Mouse (Mus musculus): Measurements from ENCODE around the gene Irx4. TPM values are rescaled to one million over a fixed set of nuclear protein-coding genes. Genes with fewer than 3 reads are reported as not detected.

Irx4 gene
- total RNA-seq, 1 experiment: 0.58 TPM

DNA sequence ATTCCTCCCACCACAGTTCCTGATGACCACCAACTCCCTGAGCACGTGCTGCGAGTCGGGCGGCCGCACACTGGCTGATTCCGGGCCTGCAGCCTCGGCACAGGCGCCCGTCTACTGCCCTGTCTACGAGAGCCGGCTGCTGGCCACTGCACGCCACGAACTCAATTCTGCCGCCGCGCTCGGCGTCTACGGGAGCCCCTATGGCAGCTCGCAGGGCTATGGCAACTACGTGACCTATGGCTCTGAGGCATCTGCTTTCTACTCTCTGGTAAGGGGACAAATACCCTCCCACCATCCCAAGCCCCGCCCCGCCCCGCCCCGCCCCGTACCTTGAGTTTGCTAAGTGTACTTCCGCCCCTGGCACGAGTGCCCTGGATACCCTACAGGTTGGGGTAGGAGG lies 5.2 kb downstream of the Irx4 start:
- Histone ChIP-seq H3K27ac (ENCODE audit: insufficient read depth, low read depth, low read length, poor library complexity, severe bottlenecking) (no peak overlapping the region), H3K9ac (ENCODE audit: insufficient read depth, low read depth, low read length, poor library complexity, severe bottlenecking) (no peak overlapping the region), H3K9me3 (ENCODE audit: control insufficient read depth, insufficient read depth, low read depth, low read length) (no peaks in the 10 kb centered on the region), H3K36me3 (ENCODE audit: control insufficient read depth, insufficient read depth, low read length, poor library complexity, severe bottlenecking) (no peaks in the 10 kb centered on the region), H3K4me1 (ENCODE audit: control insufficient read depth in 2 of 2, insufficient read depth in 2 of 2, low read length in 2 of 2, poor library complexity in 1 of 2) (peaks cover 0 to 2% of the 10 kb centered on the region in 2 experiments; a peak in 1 of 4 replicates), H3K4me3 (ENCODE audit: insufficient read depth in 1 of 2, low read depth in 1 of 2, low read length in 2 of 2, poor library complexity in 1 of 2, severe bottlenecking in 1 of 2) (peak overlapping the region; percentile 8 to 16; a peak in 2 of 4 replicates)
- TF ChIP-seq ZC3H11A (IDR thresholded peaks at IDR 0.05; ENCODE audit: borderline replicate concordance, low read depth, low read length): no peak
- TF ChIP-seq ZNF384 (IDR thresholded peaks at IDR 0.05; ENCODE audit: low read depth, low read length): no peak
- no peak for TF ChIP-seq CHD2 (IDR thresholded peaks at IDR 0.05; ENCODE audit: low read depth, low read length)
- TF ChIP-seq HCFC1 (IDR thresholded peaks at IDR 0.05; ENCODE audit: borderline replicate concordance, insufficient read depth, low read length): no peak
- no peak for TF ChIP-seq MAFK (IDR thresholded peaks at IDR 0.05; ENCODE audit: insufficient read depth, low read depth, low read length)
- no peak for DNase-seq (ENCODE audit: low read depth, low spot score)
- in situ Hi-C loops (cut with MboI; ENCODE audit: low sequenced_read_pairs in 2 of 2, unreplicated experiment in 2 of 2): loop anchor here (10.0 to 25.0 kb wide), 2 partner anchors 1301 to 1303 kb away; partner anchors contain the start of gene Irx1 (in 2 of the 2)

GRCm38 (mm10) chr13:73267551-73267950 lies 7.3 kb downstream of the Irx4 start:
- TF ChIP-seq ZNF384 (IDR thresholded peaks at IDR 0.05; ENCODE audit: low read depth, low read length) (no peak), CHD2 (IDR thresholded peaks at IDR 0.05; ENCODE audit: low read depth, low read length) (no peak), MAFK (IDR thresholded peaks at IDR 0.05; ENCODE audit: insufficient read depth, low read depth, low read length) (no peak), ZC3H11A (IDR thresholded peaks at IDR 0.05; ENCODE audit: borderline replicate concordance, low read depth, low read length) (no peak), HCFC1 (IDR thresholded peaks at IDR 0.05; ENCODE audit: borderline replicate concordance, insufficient read depth, low read length) (no peak)
- no peak overlapping the region for H3K4me3 ChIP-seq (ENCODE audit: insufficient read depth in 1 of 2, low read depth in 1 of 2, low read length in 2 of 2, poor library complexity in 1 of 2, severe bottlenecking in 1 of 2)

DNA sequence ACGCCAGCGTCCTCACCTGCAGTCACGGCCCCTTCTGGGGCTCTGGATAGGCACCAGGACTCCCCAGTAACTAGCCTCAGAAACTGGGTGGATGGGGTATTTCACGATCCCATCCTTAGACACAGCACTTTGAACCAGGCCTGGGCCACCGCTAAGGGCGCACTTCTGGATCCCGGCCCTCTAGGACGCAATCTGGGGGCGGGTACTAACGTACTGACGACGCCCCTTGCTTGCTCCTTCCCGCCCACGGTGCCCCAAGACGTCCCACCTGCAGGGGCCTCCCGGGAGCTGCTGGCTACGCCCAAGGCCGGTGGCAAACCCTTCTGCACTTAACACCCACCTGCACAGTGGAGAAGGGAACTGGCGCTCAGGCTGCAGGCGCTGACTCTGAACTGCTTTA lies 8.4 kb downstream of the Irx4 start:
- DNase-seq (ENCODE audit: low read depth, low spot score): peak; percentile 72
- Histone ChIP-seq H3K36me3 (ENCODE audit: control insufficient read depth, insufficient read depth, low read length, poor library complexity, severe bottlenecking) (no peaks in the 10 kb centered on the region), H3K9me3 (ENCODE audit: control insufficient read depth, insufficient read depth, low read depth, low read length) (no peaks in the 10 kb centered on the region), H3K9ac (ENCODE audit: insufficient read depth, low read depth, low read length, poor library complexity, severe bottlenecking) (no peak overlapping the region), H3K4me3 (ENCODE audit: insufficient read depth in 1 of 2, low read depth in 1 of 2, low read length in 2 of 2, poor library complexity in 1 of 2, severe bottlenecking in 1 of 2) (peak overlapping the region; percentile 29 to 44; a peak in 3 of 4 replicates), H3K4me1 (ENCODE audit: control insufficient read depth in 2 of 2, insufficient read depth in 2 of 2, low read length in 2 of 2, poor library complexity in 1 of 2) (peaks cover 2 to 6% of the 10 kb centered on the region in 2 experiments; a peak in 2 of 4 replicates), H3K27ac (ENCODE audit: insufficient read depth, low read depth, low read length, poor library complexity, severe bottlenecking) (no peak overlapping the region)
- in situ Hi-C loops (cut with MboI; ENCODE audit: low sequenced_read_pairs in 2 of 2, unreplicated experiment in 2 of 2): loop anchor here (10.0 to 25.0 kb wide), 2 partner anchors 1304 to 1306 kb away; partner anchors contain the start of gene Irx1 (in 2 of the 2)
- no peak for TF ChIP-seq HCFC1 (IDR thresholded peaks at IDR 0.05; ENCODE audit: borderline replicate concordance, insufficient read depth, low read length)
- no peak for TF ChIP-seq ZNF384 (IDR thresholded peaks at IDR 0.05; ENCODE audit: low read depth, low read length)
- no peak for TF ChIP-seq ZC3H11A (IDR thresholded peaks at IDR 0.05; ENCODE audit: borderline replicate concordance, low read depth, low read length)
- TF ChIP-seq CHD2 (IDR thresholded peaks at IDR 0.05; ENCODE audit: low read depth, low read length): no peak
- no peak for TF ChIP-seq MAFK (IDR thresholded peaks at IDR 0.05; ENCODE audit: insufficient read depth, low read depth, low read length)

More at GRCm38 (mm10) chr13:73267551-73267950, 7.3 kb downstream of the Irx4 start:
- Histone ChIP-seq H3K36me3 (ENCODE audit: control insufficient read depth, insufficient read depth, low read length, poor library complexity, severe bottlenecking) (no peaks in the 10 kb centered on the region), H3K9me3 (ENCODE audit: control insufficient read depth, insufficient read depth, low read depth, low read length) (no peaks in the 10 kb centered on the region), H3K4me1 (ENCODE audit: control insufficient read depth in 2 of 2, insufficient read depth in 2 of 2, low read length in 2 of 2, poor library complexity in 1 of 2) (peaks cover 0 to 2% of the 10 kb centered on the region in 2 experiments; a peak in 1 of 4 replicates), H3K9ac (ENCODE audit: insufficient read depth, low read depth, low read length, poor library complexity, severe bottlenecking) (no peak overlapping the region), H3K27ac (ENCODE audit: insufficient read depth, low read depth, low read length, poor library complexity, severe bottlenecking) (no peak overlapping the region)
- in situ Hi-C loops (cut with MboI; ENCODE audit: low sequenced_read_pairs in 2 of 2, unreplicated experiment in 2 of 2): loop anchor here (10.0 to 25.0 kb wide), 2 partner anchors 1303 to 1305 kb away; partner anchors contain the start of gene Irx1 (in 2 of the 2)
- DNase-seq (ENCODE audit: low read depth, low spot score): no peak

- Histone ChIP-seq H3K36me3 (ENCODE audit: control insufficient read depth, insufficient read depth, low read length, poor library complexity, severe bottlenecking) (no peaks in the 10 kb centered on the region), H3K9ac (ENCODE audit: insufficient read depth, low read depth, low read length, poor library complexity, severe bottlenecking) (no peak overlapping the region), H3K4me1 (ENCODE audit: control insufficient read depth in 2 of 2, insufficient read depth in 2 of 2, low read length in 2 of 2, poor library complexity in 1 of 2) (peaks cover 2 to 5% of the 10 kb centered on the region in 2 experiments; a peak in 2 of 4 replicates), H3K9me3 (ENCODE audit: control insufficient read depth, insufficient read depth, low read depth, low read length) (no peaks in the 10 kb centered on the region), H3K4me3 (ENCODE audit: insufficient read depth in 1 of 2, low read depth in 1 of 2, low read length in 2 of 2, poor library complexity in 1 of 2, severe bottlenecking in 1 of 2) (no peak overlapping the region), H3K27ac (ENCODE audit: insufficient read depth, low read depth, low read length, poor library complexity, severe bottlenecking) (no peak overlapping the region)
- in situ Hi-C loops (cut with MboI; ENCODE audit: low sequenced_read_pairs in 2 of 2, unreplicated experiment in 2 of 2): loop anchor here (10.0 to 25.0 kb wide), 2 partner anchors 1304 to 1307 kb away; partner anchors contain the start of gene Irx1 (in 2 of the 2)
- DNase-seq (ENCODE audit: low read depth, low spot score): no peak
- no peak for TF ChIP-seq MAFK (IDR thresholded peaks at IDR 0.05; ENCODE audit: insufficient read depth, low read depth, low read length)
- no peak for TF ChIP-seq ZC3H11A (IDR thresholded peaks at IDR 0.05; ENCODE audit: borderline replicate concordance, low read depth, low read length)
- no peak for TF ChIP-seq CHD2 (IDR thresholded peaks at IDR 0.05; ENCODE audit: low read depth, low read length)
- no peak for TF ChIP-seq ZNF384 (IDR thresholded peaks at IDR 0.05; ENCODE audit: low read depth, low read length)
- no peak for TF ChIP-seq HCFC1 (IDR thresholded peaks at IDR 0.05; ENCODE audit: borderline replicate concordance, insufficient read depth, low read length)
Measured at GRCm38 (mm10) chr13:73269251-73269650, 9.0 kb downstream of the Irx4 start.

Data from ES-E14 (cell line).